Mouse (Mus musculus): Measurements from ENCODE around the gene Rnase4. TPM values are rescaled to one million over a fixed set of nuclear protein-coding genes. Genes with fewer than 3 reads are reported as not detected.

The Rnase4 gene
- polyA plus RNA-seq, 1 experiment from 2014 or later = 27.4 TPM

DNA sequence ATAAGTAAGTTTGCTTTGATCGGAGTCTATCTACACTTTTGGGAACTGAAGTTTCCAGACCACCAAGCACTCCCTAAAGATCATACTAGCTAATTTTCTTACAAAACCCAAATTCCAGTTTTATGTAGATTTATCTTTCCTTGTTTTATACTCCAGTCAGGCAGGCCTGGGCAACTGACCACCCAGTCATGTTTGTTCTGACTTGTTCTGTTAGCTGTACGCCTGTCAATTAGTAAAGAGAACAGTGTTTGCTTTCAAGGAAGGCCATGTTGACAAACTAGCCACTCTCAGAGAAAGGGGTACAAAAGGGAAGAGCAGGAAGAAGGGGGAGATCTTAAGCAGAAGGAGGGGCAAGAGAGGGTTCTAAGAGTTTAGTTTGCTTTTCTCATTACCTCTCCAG is 13.5 kb downstream of the Rnase4 start:
- Histone ChIP-seq H3K27ac (no peak overlapping the region), H3K4me1 (no peaks in the 10 kb centered on the region), H3K27me3 (no peaks in the 10 kb centered on the region), H3K4me2 (no peak overlapping the region), H3K9me3 (no peaks in the 10 kb centered on the region; the same call in 1 of the 2 replicates), H3K36me3 (no peaks in the 10 kb centered on the region), H3K9ac (no peak overlapping the region), H3K4me3 (no peak overlapping the region)
- no peak for ATAC-seq (ENCODE audit: insufficient number of reproducible peaks, insufficient read depth, low FRiP score, low TSS enrichment, low read depth)
- WGBS = 83% methylated on average over 2 of the region's 2 CpGs

GRCm38 (mm10) chr14:51106449-51106967 is 15.6 kb downstream of the Rnase4 start:
- Histone ChIP-seq H3K9me3 (no peaks in the 10 kb centered on the region; the same call in 1 of the 2 replicates), H3K4me1 (no peaks in the 10 kb centered on the region), H3K9ac (no peak overlapping the region), H3K27ac (no peak overlapping the region), H3K4me2 (no peak overlapping the region), H3K4me3 (no peak overlapping the region), H3K27me3 (no peaks in the 10 kb centered on the region), H3K36me3 (no peaks in the 10 kb centered on the region)
- no peak for ATAC-seq (ENCODE audit: insufficient number of reproducible peaks, insufficient read depth, low FRiP score, low TSS enrichment, low read depth)

GRCm38 (mm10) chr14:51111966-51112365 is 21.1 kb downstream of the Rnase4 start:
- Histone ChIP-seq H3K9me3 (no peaks in the 10 kb centered on the region; the same call in 1 of the 2 replicates), H3K4me1 (no peaks in the 10 kb centered on the region), H3K9ac (no peak overlapping the region), H3K27ac (no peak overlapping the region), H3K4me2 (no peak overlapping the region), H3K36me3 (no peaks in the 10 kb centered on the region), H3K27me3 (no peaks in the 10 kb centered on the region), H3K4me3 (no peak overlapping the region)
- ATAC-seq (ENCODE audit: insufficient number of reproducible peaks, insufficient read depth, low FRiP score, low TSS enrichment, low read depth) = no peak
- 63% methylated on average over 3 of the region's 3 CpGs for WGBS

DNA sequence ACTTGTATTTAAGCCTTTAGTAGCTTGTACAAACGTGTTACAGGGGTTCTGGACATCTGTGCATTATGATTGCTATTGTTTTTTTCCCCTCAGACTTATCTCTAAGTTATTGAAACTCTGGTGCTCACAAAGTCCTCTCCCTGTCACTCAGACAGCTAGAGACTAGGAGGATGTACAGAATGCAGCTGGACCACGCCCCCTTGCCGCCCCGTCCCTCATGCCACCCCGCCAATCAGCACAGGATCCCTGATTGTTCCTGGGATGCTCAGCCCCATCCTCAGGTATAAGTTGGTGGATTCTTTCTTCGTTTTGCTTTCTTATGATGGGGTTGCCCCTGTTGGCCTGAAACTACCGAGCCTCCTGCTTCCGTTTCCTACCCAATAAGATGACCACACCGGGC is 22.6 kb downstream of the Rnase4 start:
- 25% methylated on average over 9 of the region's 9 CpGs for WGBS
- H3K36me3 ChIP-seq = no peaks in the 10 kb centered on the region
- no peak for ATAC-seq (ENCODE audit: insufficient number of reproducible peaks, insufficient read depth, low FRiP score, low TSS enrichment, low read depth)

GRCm38 (mm10) chr14:51113916-51114560 is 23.2 kb downstream of the Rnase4 start, which contains the start of gene Eddm3b:
TSS of gene Eddm3b (plus strand) at chr14:51114426.
- no peaks in the 10 kb centered on the region for H3K36me3 ChIP-seq
- H3K4me3 ChIP-seq = no peak within 1 kb of the TSS
- no peak for ATAC-seq (ENCODE audit: insufficient number of reproducible peaks, insufficient read depth, low FRiP score, low TSS enrichment, low read depth)
- no peaks in the 10 kb centered on the region for H3K4me1 ChIP-seq
- 25% methylated on average over 12 of the region's 12 CpGs for WGBS
- no peaks in the 10 kb centered on the region; the same call in 1 of the 2 replicates for H3K9me3 ChIP-seq
- no peaks in the 10 kb centered on the region for H3K27me3 ChIP-seq
- H3K4me2 ChIP-seq = peak within 1 kb of the TSS; percentile 36
- no peak within 1 kb of the TSS for H3K9ac ChIP-seq
- H3K27ac ChIP-seq = no peak within 1 kb of the TSS

More for the DNA sequence above, 22.6 kb downstream of the Rnase4 start:
- no peak overlapping the region for H3K4me3 ChIP-seq
- no peaks in the 10 kb centered on the region for H3K27me3 ChIP-seq
- H3K9ac ChIP-seq = no peak overlapping the region
- no peak overlapping the region for H3K27ac ChIP-seq
- H3K4me2 ChIP-seq = peak overlapping the region; percentile 36
- no peaks in the 10 kb centered on the region; the same call in 1 of the 2 replicates for H3K9me3 ChIP-seq
- no peaks in the 10 kb centered on the region for H3K4me1 ChIP-seq

- no peaks in the 10 kb centered on the region for H3K9me3 ChIP-seq
- H3K4me1 ChIP-seq = 0 out of 2 replicates have a peak, but pooled peaks cover 3% of the 10 kb centered on the region
- H3K4me3 ChIP-seq = no peak overlapping the region
- no peak overlapping the region for H3K4me2 ChIP-seq
- no peaks in the 10 kb centered on the region for H3K36me3 ChIP-seq
- H3K9ac ChIP-seq = no peak overlapping the region
- H3K27ac ChIP-seq = no peak overlapping the region
- no peak for ATAC-seq (ENCODE audit: insufficient number of reproducible peaks, insufficient read depth, low FRiP score, low TSS enrichment, low read depth)
- 83% methylated on average over 6 of the region's 6 CpGs for WGBS
- no peaks in the 10 kb centered on the region for H3K27me3 ChIP-seq
Observed at GRCm38 (mm10) chr14:51125684-51126083, 34.8 kb downstream of the Rnase4 start.

DNA sequence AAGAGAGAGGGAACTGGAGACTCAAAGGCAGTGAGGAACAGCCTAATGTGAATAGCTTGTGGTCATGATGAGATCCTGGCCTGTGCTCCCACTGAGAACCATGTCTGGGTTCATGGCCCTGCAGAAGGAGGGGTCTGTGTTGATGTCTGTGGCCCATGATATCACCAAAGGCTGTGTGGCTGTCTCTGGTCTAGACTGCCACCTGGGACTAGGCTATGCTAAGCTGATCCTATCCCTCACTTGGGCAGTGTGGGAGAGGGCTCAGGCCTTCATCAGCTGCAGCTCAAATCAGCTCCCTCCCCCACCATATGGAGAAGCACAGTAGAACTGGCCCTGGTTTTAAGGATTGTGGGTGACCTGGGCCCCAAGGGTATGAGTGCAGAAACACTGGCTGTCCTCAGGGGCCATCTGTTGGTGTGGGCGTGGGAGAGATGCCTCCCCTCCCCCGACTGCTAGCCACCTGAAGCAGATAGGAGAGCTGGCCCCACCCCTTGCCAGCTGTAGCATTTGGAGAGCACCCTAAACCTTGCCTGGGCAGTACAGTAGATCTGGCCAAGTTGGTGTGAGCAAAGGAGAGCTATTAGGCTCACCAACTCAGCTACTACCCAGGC is 36.9 kb downstream of the Rnase4 start:
- no peak; the same call in 1 of the 2 replicates for ATAC-seq (ENCODE audit: insufficient number of reproducible peaks, insufficient read depth, low FRiP score, low TSS enrichment, low read depth)
- Histone ChIP-seq H3K9ac (no peak overlapping the region), H3K4me2 (no peak overlapping the region), H3K4me1 (no peaks in the 10 kb centered on the region), H3K4me3 (no peak overlapping the region), H3K9me3 (no peaks in the 10 kb centered on the region), H3K27me3 (no peaks in the 10 kb centered on the region), H3K27ac (no peak overlapping the region), H3K36me3 (no peaks in the 10 kb centered on the region)
- 65% methylated on average over 2 of the region's 2 CpGs for WGBS

- ATAC-seq (ENCODE audit: insufficient number of reproducible peaks, insufficient read depth, low FRiP score, low TSS enrichment, low read depth) = no peak
- Histone ChIP-seq H3K4me1 (no peaks in the 10 kb centered on the region), H3K4me2 (no peak overlapping the region), H3K4me3 (no peak overlapping the region), H3K27ac (no peak overlapping the region), H3K36me3 (no peaks in the 10 kb centered on the region), H3K9me3 (no peaks in the 10 kb centered on the region), H3K27me3 (no peaks in the 10 kb centered on the region), H3K9ac (no peak overlapping the region)
- 80% methylated on average over 9 of the region's 9 CpGs for WGBS
Observed at GRCm38 (mm10) chr14:51128775-51129623, 38.1 kb downstream of the Rnase4 start.

DNA sequence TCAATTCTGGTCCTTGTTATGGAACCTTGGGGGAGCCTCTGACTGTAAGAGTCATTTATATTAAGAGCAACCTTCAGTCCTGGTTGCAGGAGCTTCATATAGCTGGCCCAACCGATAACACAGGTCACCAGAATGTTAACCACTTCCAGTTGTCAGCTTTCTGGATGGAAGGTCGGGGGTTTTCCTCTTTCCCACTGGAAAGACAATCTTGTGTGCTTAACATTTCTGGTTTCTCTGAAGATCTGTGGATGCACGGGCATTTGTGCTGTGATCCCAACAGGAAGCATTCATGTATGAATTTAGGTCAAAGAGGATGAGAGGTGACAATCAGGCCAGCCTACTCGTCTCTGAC is 38.7 kb downstream of the Rnase4 start:
- H3K4me3 ChIP-seq = no peak overlapping the region
- no peaks in the 10 kb centered on the region for H3K27me3 ChIP-seq
- no peaks in the 10 kb centered on the region for H3K36me3 ChIP-seq
- no peaks in the 10 kb centered on the region for H3K9me3 ChIP-seq
- no peaks in the 10 kb centered on the region for H3K4me1 ChIP-seq
- no peak overlapping the region for H3K9ac ChIP-seq
- H3K4me2 ChIP-seq = no peak overlapping the region
- WGBS = 64% methylated on average over 4 of the region's 4 CpGs
- ATAC-seq (ENCODE audit: insufficient number of reproducible peaks, insufficient read depth, low FRiP score, low TSS enrichment, low read depth) = no peak
- no peak overlapping the region for H3K27ac ChIP-seq

DNA sequence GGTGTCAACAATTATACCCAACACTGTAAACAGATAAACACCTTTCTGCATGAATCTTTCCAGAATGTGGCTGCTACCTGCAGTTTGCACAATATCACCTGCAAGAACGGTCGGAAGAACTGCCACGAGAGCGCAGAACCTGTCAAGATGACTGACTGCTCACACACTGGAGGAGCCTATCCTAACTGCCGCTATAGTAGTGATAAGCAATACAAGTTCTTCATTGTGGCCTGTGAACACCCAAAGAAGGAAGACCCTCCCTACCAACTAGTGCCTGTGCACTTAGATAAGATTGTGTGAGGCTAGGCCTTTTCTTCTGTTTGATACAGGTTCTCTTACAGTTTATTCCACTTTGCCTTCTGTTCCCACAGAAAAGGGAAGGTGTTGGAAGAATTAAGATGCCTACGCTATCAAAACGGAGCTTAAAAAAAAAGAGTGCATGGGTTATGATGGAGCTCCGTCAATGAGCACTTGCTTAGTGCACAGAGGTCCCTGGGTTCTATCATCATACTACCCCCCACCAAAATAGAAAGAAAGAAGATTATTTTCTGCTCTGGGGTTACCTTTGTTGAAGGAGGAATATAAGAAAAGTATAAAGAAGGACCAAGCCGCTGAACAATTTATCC is 39.6 kb downstream of the Rnase4 start:
- H3K9ac ChIP-seq = no peak overlapping the region
- WGBS = 89% methylated on average over 9 of the region's 9 CpGs
- no peak for ATAC-seq (ENCODE audit: insufficient number of reproducible peaks, insufficient read depth, low FRiP score, low TSS enrichment, low read depth)
- H3K4me2 ChIP-seq = no peak overlapping the region
- H3K4me3 ChIP-seq = no peak overlapping the region
- no peaks in the 10 kb centered on the region for H3K36me3 ChIP-seq
- no peaks in the 10 kb centered on the region for H3K27me3 ChIP-seq
- H3K27ac ChIP-seq = no peak overlapping the region
- H3K9me3 ChIP-seq = no peaks in the 10 kb centered on the region
- no peaks in the 10 kb centered on the region for H3K4me1 ChIP-seq

GRCm38 (mm10) chr14:51131086-51131815 is 40.4 kb downstream of the Rnase4 start:
- no peak overlapping the region for H3K4me2 ChIP-seq
- no peaks in the 10 kb centered on the region for H3K4me1 ChIP-seq
- no peak overlapping the region for H3K27ac ChIP-seq
- H3K36me3 ChIP-seq = no peaks in the 10 kb centered on the region
- H3K9ac ChIP-seq = no peak overlapping the region
- H3K9me3 ChIP-seq = no peaks in the 10 kb centered on the region
- no peak for ATAC-seq (ENCODE audit: insufficient number of reproducible peaks, insufficient read depth, low FRiP score, low TSS enrichment, low read depth)
- H3K27me3 ChIP-seq = no peaks in the 10 kb centered on the region
- no peak overlapping the region for H3K4me3 ChIP-seq
- 74% methylated on average over 7 of the region's 7 CpGs for WGBS

All from embryonic facial prominence, embryonic 13.5 days (tissue).